Mouse (Mus musculus) ovary, postnatal 14 days (tissue): Measurements from ENCODE around the gene Rnf41.

Experiments
- DNase-seq: peaks from one replicate; pipeline ENCODE4 v3.0.0; 2022; ENCODE audit warnings: low spot score

Rnf41 gene

DNA sequence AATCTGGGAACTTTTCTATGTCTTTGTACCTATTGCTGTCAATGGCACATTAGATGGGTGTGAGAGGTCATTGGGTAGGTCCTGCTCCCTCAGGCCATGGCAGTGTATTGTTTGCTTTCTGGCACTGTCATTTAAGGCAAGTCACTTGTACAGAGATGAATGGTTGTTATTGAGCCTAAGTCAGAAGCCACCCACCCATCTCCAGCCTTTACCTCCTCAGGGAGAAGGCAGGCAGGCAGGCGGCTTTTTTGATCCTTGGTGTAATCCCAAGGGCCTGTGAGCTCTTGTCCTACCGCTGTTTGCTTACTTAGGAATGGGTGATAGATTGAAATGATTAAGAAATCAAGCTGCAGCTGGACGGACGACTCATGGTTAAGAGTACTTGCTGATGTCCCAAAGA lies 18.0 kb downstream of the Rnf41 start:
- no peak for DNase-seq

GRCm38 (mm10) chr10:128433417-128433816 lies 22.0 kb downstream of the Rnf41 start:
- no peak for DNase-seq

GRCm38 (mm10) chr10:128434681-128435080 lies 23.2 kb downstream of the Rnf41 start:
- no peak for DNase-seq

GRCm38 (mm10) chr10:128435186-128435823 lies 23.8 kb downstream of the Rnf41 start:
- peak; percentile 36 for DNase-seq

GRCm38 (mm10) chr10:128435873-128436272 lies 24.4 kb downstream of the Rnf41 start:
- no peak for DNase-seq

DNA sequence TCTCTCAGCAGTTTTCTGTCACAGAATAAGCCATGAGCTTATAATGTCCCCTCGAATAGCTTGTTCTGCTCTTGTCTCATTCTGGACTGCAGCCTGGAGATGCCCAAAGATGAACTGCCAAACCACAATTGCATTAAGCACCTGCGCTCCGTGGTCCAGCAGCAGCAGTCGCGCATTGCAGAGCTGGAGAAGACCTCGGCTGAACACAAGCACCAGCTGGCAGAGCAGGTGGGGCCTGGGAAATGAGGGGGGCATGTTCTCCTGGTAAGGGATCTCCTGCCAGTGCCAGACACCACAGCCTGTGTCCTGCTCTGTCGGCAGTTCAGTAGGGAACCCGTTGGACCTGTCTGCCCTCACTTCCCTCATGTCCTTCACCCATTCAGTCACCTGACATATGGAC lies 24.9 kb downstream of the Rnf41 start:
- no peak for DNase-seq

GRCm38 (mm10) chr10:128438675-128439279 lies 27.3 kb downstream of the Rnf41 start:
- DNase-seq, result no peak

GRCm38 (mm10) chr10:128440407-128440806 lies 28.9 kb downstream of the Rnf41 start:
- no peak for DNase-seq

DNA sequence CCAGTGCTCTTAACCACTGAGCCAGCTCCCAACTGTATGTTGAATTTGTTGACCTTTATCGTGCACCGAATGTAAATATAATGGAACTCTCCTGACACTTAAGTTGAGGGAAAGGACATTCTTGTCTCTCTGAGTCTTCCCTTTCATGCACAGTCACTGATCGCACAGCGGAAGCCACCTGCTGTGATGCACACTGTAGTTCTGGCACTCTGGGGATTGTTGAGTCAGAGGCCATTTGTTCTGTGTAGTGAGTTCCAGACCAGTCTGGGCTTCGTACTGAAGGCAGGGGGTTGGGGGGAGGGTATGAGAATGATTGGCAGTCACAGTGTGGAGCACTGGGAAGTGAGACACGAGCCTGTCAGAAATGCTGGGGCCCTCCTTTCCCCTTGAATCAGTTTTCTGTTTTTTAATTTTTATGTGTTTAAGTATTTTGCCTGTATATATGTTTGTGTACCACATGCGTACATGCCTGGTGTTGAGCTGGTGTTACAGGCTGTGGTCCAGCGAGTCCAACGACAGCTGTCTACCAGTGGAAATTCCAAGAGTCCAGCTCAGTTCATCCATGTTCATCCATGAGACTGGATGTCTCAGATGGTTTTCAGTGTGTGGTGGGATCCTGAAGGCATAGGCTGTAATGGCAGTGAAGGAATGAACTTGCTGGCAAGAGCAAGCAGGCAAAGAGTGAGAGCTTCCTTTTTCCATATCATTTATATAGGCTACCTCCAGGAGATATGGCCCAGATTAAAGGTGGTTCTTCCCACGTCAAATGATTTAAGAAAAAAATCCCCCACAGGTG lies 30.1 kb downstream of the Rnf41 start:
- DNase-seq, result no peak

DNA sequence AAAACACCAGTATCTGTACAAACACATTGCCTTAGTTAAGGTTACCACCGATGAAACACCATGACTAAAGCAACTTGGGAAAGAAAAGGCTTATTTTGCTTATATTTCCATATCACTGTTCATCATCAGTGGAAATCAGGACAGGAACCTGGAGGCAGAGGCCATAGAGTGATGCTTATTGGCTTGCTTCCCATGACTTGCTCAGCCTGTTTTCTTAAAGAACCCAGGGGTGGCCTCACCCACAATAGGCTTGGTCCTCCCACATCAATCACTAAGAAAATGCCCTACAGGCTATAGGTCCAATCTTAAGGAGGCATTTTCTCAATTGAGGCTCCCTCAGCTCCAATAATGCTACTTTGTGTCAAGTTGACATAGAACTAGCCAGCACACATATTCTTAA lies 31.3 kb downstream of the Rnf41 start:
- DNase-seq, result no peak

DNA sequence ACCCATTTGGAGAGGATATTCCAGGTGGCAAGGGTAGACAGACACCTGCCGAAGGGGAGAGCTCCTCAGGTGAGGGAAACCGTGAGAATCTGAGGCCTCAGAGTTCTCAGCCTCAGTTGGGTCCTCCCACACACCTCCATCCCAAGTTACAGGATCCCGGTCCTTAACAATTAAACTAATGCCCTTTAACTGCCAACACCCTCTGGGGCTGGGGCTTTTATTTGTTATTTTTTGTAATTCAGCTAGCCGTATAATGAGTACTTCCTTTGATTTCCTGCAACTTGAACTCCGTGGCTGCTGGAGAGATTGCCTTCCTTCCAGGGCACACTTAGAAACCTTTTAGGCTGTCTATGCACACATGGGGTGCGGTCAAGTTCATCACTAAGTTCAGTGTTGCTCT lies 32.9 kb downstream of the Rnf41 start:
- DNase-seq, result no peak

GRCm38 (mm10) chr10:128445407-128445806 lies 34.0 kb downstream of the Rnf41 start:
- no peak for DNase-seq

GRCm38 (mm10) chr10:128451014-128451413 lies 39.6 kb downstream of the Rnf41 start:
- no peak for DNase-seq

DNA sequence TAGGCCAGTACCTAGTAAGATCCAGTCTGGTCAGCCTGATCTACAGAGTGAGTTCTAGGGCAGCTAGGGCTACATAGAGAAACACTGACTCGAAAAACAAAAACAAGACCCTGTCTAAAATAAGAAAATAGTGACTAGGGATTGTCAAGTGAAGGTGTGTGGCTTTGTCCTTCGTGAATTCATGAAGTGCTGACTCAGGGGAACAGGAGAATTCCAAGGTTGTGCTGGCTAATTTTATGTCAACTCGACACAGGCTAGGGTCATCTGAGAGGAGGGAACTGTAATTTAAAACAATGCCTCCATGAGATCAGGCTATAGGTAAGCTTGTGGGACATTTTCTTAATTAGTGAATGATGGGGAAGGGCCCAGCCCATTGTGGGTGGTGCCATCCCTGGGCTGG lies 43.0 kb downstream of the Rnf41 start:
- DNase-seq, result no peak

GRCm38 (mm10) chr10:128455280-128455679 lies 43.8 kb downstream of the Rnf41 start:
- peak; percentile 66 for DNase-seq

- no peak for DNase-seq
These were observed 46.2 kb downstream of the Rnf41 start for GRCm38 (mm10) chr10:128457676-128458075.

DNA sequence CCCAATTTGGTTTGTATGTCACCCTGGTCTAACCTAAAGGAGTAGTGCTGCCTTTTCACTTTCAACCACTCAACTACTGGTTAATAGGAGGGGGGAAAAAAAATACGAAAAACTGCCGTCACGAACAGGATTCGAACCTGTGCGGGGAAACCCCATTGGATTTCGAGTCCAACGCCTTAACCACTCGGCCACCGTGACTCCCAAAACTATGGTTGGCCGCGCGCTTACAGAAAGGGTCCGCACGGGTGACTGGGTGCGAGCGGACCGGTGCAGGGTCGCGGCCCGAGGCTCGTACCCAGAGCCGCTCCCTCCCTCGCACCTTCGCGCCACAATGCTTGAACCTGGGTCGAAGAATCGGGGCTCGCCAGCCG lies 46.9 kb downstream of the Rnf41 start:
- peak; percentile 98 for DNase-seq

- peak; percentile 80 for DNase-seq
These were observed 47.4 kb downstream of the Rnf41 start, which contains the start of gene Smarcc2 for GRCm38 (mm10) chr10:128458719-128459408. Smarcc2 (plus strand) TSS chr10:128459248.

GRCm38 (mm10) chr10:128459409-128460269 lies 48.2 kb downstream of the Rnf41 start:
- DNase-seq, result peak; percentile 31

GRCm38 (mm10) chr10:128460270-128460630 lies 48.8 kb downstream of the Rnf41 start:
- DNase-seq, result no peak

DNA sequence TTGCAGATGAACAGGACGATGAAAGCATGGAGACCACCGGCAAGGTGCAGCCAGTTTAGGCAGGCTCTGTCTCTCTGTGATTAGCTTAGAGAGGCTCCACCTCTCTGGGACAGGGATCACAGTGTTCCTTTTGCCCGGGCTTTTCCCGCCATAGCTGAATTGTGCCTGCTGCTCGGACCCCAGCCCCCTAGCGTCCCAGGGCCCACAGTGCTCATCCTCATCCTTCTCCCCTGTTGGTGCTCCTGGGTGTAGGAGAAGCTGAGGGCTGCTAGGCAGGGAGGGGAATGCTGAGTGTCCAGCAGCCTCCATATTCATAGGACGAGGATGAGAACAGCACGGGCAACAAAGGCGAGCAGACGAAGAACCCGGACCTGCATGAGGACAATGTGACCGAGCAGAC lies 62.9 kb downstream of the Rnf41 start:
- DNase-seq, result no peak

GRCm38 (mm10) chr10:128486370-128486769 lies 74.9 kb downstream of the Rnf41 start:
- no peak for DNase-seq
